Mouse (Mus musculus): ENCODE measurements at regions not wholly inside any gene's neighbourhood (a gene's known extent, or its start where the extent isn't known, plus 50 kb on each side); places are given as distances from the start of the nearest gene placed in this dataset.

- DNase-seq = no peak
Measured at GRCm38 (mm10) chr15:62202781-62203375, 1280.1 kb upstream of the A1bg start.

GRCm38 (mm10) chr15:62198721-62199120 is 1275.9 kb upstream of the A1bg start:
- no peak for DNase-seq

- DNase-seq = no peak
Measured at GRCm38 (mm10) chr15:62198194-62198593, 1275.4 kb upstream of the A1bg start.

GRCm38 (mm10) chr15:62195440-62195839 is 1272.6 kb upstream of the A1bg start:
- no peak for DNase-seq

GRCm38 (mm10) chr15:62192706-62193105 is 1269.9 kb upstream of the A1bg start:
- no peak for DNase-seq

- DNase-seq = no peak
Measured at GRCm38 (mm10) chr15:62191641-62192040, 1268.8 kb upstream of the A1bg start.

- no peak for DNase-seq
Measured at GRCm38 (mm10) chr15:62190977-62191614, 1268.3 kb upstream of the A1bg start.

GRCm38 (mm10) chr15:62190224-62190910 is 1267.6 kb upstream of the A1bg start:
- no peak for DNase-seq

- DNase-seq = no peak
Measured at GRCm38 (mm10) chr15:62189565-62190181, 1266.9 kb upstream of the A1bg start.

- DNase-seq = no peak
Measured at GRCm38 (mm10) chr15:62186548-62186947, 1263.7 kb upstream of the A1bg start.

- DNase-seq = no peak
Measured at GRCm38 (mm10) chr15:62183803-62184202, 1261.0 kb upstream of the A1bg start.

GRCm38 (mm10) chr15:62181454-62181910 is 1258.7 kb upstream of the A1bg start:
- DNase-seq = no peak

GRCm38 (mm10) chr15:62180718-62181117 is 1257.9 kb upstream of the A1bg start:
- DNase-seq = no peak

- no peak for DNase-seq
Measured at GRCm38 (mm10) chr15:62179801-62180200, 1257.0 kb upstream of the A1bg start.

- no peak for DNase-seq
Measured at GRCm38 (mm10) chr15:62178568-62178967, 1255.8 kb upstream of the A1bg start.

GRCm38 (mm10) chr15:62177768-62178410 is 1255.1 kb upstream of the A1bg start:
- no peak for DNase-seq

GRCm38 (mm10) chr15:62176076-62176475 is 1253.3 kb upstream of the A1bg start:
- no peak for DNase-seq

- DNase-seq = no peak
Measured at GRCm38 (mm10) chr15:62173633-62174543, 1251.1 kb upstream of the A1bg start.

- DNase-seq = no peak
Measured at GRCm38 (mm10) chr15:62171632-62172031, 1248.8 kb upstream of the A1bg start.

GRCm38 (mm10) chr15:62171167-62171566 is 1248.4 kb upstream of the A1bg start:
- no peak for DNase-seq

GRCm38 (mm10) chr15:62170337-62170736 is 1247.5 kb upstream of the A1bg start:
- no peak for DNase-seq

- DNase-seq = no peak
Measured at GRCm38 (mm10) chr15:62169591-62170019, 1246.8 kb upstream of the A1bg start.

Data from right cerebral cortex, postnatal 25 days (tissue).